Mouse (Mus musculus): Measurements from ENCODE around the gene Gm6902. TPM values are rescaled to one million over a fixed set of nuclear protein-coding genes. Genes with fewer than 3 reads are reported as not detected.
"Not testable (repeated sequence)": the region's sequence is repeated elsewhere in the genome, so short reads cannot be mapped to it uniquely, and the experiment has no call there.

Gene Gm6902
- not detected in 2 replicates for polyA plus RNA-seq (2015; fragmentation: Nextera tagmentation; extraction: Ambion mirVana)

DNA sequence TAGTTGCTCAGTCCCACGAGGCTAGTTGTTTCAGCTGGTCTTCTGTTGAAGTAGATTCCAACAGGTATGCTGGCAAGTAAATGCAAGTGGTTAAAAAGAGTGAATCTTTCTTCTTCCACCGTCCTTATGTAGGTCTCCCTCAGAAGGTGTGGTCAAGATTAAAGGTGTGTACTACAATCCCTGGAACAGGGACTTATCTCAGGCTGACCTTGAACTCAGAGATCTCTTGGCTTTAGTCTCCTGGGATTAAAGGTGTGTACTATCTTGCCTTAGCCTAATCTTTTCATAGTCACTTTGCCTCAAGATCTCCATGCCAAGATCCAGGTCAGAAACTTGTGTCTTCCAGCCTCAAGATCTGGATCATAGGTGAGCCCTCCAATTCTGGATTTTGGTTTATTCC lies at the start of gene Gm6902:
Gene Gm6902, minus strand, starts transcription at position 101 of the 400 bp plus-strand sequence.
- WGBS: no CpG with 5 or more reads among the region's 2 CpGs
- not testable (repeated sequence) for H3K36me3 ChIP-seq (replicated peaks); H3K27me3 ChIP-seq (replicated peaks); H3K9ac ChIP-seq; H3K4me1 ChIP-seq; H3K4me3 ChIP-seq; H3K27ac ChIP-seq; ATAC-seq (replicated peaks); H3K4me2 ChIP-seq; H3K9me3 ChIP-seq

DNA sequence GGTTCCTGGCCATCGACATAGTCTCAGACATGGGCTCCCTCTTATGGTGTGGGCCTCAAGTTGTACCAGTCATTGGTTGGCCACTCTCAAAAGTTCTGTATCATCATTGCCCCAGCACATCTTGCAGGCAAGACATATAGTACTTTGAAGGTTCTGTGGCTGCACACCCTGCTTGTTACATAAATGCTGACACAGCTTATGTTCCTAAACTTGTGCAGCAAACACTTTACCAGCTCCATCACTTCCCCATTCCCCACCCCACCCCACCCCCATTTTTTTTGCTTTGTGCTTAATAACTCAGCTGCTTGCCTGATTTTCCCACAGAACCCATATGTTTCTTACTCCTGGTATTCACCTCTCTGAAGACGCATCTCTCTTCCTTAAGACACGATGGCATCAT lies 22.2 kb upstream of the Gm6902 start, which contains the start of gene Nlrp4e:
Gene Nlrp4e, plus strand, starts transcription at position 301 of the 400 bp plus-strand sequence.
- not testable (repeated sequence) for H3K4me1 ChIP-seq; H3K4me3 ChIP-seq; H3K9ac ChIP-seq; ATAC-seq (replicated peaks); H3K36me3 ChIP-seq (replicated peaks); H3K27ac ChIP-seq; H3K27me3 ChIP-seq (replicated peaks); H3K4me2 ChIP-seq
- WGBS: 87% methylated on average over 3 of the region's 3 CpGs
- H3K9me3 ChIP-seq: peaks cover 13% of the 10 kb centered on the region; the same call in 1 of the 2 replicates

DNA sequence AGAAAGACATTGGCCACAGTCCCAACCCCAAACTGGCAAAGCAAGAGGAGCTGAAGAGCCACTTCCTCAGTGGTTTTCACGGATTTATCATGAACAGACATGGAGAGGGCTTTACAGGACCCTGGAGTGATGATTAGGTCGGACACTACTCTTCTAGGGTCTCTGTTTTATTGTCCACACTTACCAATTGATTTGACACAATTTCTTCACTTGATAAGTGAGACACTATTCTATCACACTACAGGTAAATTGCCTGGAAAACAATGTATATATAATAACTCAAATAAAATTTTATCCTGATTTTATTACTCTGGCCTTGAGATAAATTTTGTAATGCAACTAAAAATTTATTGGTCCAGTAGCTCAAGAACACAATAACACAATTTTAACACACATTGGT lies 27.1 kb downstream of the Gm6902 start, which contains the start of gene Vmn1r166:
Gene Vmn1r166, minus strand, starts transcription at position 101 of the 400 bp plus-strand sequence.
- not testable (repeated sequence) for H3K36me3 ChIP-seq (replicated peaks); H3K9ac ChIP-seq; ATAC-seq (replicated peaks); H3K9me3 ChIP-seq; H3K4me1 ChIP-seq; H3K4me2 ChIP-seq; H3K27ac ChIP-seq; H3K27me3 ChIP-seq (replicated peaks); H3K4me3 ChIP-seq
- no CpG with 5 or more reads among the region's 2 CpGs for WGBS

Other genes with a start within 250 kb of the Gm6902 start
- not detected in 2 replicates for gene Vmn1r163, start 223.4 kb downstream of the Gm6902 start, polyA plus RNA-seq (2015; fragmentation: Nextera tagmentation; extraction: Ambion mirVana)
- not detected in 2 replicates for gene Gm8720, start 211.4 kb downstream of the Gm6902 start, polyA plus RNA-seq (2015; fragmentation: Nextera tagmentation; extraction: Ambion mirVana)
- gene Gm10662, start 134.4 kb downstream of the Gm6902 start, polyA plus RNA-seq (2015; fragmentation: Nextera tagmentation; extraction: Ambion mirVana): not detected in 2 replicates
- gene Vmn1r165, start 61.6 kb downstream of the Gm6902 start, polyA plus RNA-seq (2015; fragmentation: Nextera tagmentation; extraction: Ambion mirVana): not detected in 2 replicates
- gene Vmn1r166, start 27.2 kb downstream of the Gm6902 start, polyA plus RNA-seq (2015; fragmentation: Nextera tagmentation; extraction: Ambion mirVana): not detected in 2 replicates
- not detected in 2 replicates for gene Nlrp4e, start 22.3 kb upstream of the Gm6902 start, polyA plus RNA-seq (2015; fragmentation: Nextera tagmentation; extraction: Ambion mirVana)
- not detected in 2 replicates for gene Nlrp5, start 107.0 kb upstream of the Gm6902 start, polyA plus RNA-seq (2015; fragmentation: Nextera tagmentation; extraction: Ambion mirVana)
- gene Vmn1r167, start 228.3 kb upstream of the Gm6902 start, polyA plus RNA-seq (2015; fragmentation: Nextera tagmentation; extraction: Ambion mirVana): not detected in 2 replicates

All from midbrain, embryonic 15.5 days (tissue).